Mouse (Mus musculus) liver, embryonic 14.5 days (tissue): ENCODE measurements around the gene Dock2.

Experiments used
- CTCF ChIP-seq: IDR thresholded peaks from 2 replicates; pipeline ENCODE4 v1.5.1; 2016; ENCODE audit warnings: antibody characterized with exemption, low read depth, control low read depth
- EP300 ChIP-seq: IDR thresholded peaks from 2 replicates; pipeline ENCODE4 v1.6.1; 2016; ENCODE audit warnings: antibody characterized with exemption, low read depth

GRCm38 (mm10) chr11:34309360-34309759 lies 474.3 kb downstream of the Dock2 start:
- TF ChIP-seq CTCF, result no peak
- TF ChIP-seq EP300, result no peak
